19 mouse cellular contexts compared by ENCODE assay signal in the genomic region with DNA sequence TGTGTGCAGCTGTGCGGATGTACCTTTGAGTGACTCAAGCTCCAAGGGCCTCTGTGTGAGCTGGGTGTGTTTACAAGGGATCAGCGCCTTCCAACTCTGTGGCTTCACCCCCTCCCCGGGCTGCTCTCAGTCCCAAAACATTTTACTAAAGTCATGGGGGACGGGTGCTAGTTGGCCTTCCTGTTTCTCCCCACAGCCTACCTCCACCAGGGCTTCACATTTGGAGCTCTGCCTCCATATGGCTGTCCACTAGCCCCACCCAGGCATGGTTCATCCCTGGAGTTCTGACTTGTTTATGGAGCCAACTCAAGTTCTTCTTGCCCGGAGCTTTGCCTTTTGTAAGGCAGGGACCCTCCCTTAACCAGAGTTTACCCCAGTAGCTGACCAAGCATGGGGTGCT.
"Had no signal": no experiment of that assay in that cellular context is flagged by ENCODE, and none has a peak within 500 bp of the region (broad histone marks: within the 10 kb centered on the region; RNA-seq: fewer than 3 reads in every experiment).

No protein-coding gene starts in this region.

- H3K27ac ChIP-seq: limb, embryonic 10.5 days; limb, embryonic 13.5 days; liver, embryonic 12.5 days; liver, embryonic 15.5 days; lung, embryonic 15.5 days; midbrain, embryonic 10.5 days; midbrain, embryonic 13.5 days; neural tube, embryonic 13.5 days had no signal

- DNase-seq: kidney, adult 9 months; kidney, postnatal 14 days; kidney, postnatal 4 days; layer of hippocampus, adult 9-11 months; liver; lung, adult 18-20 months; lung, postnatal 10 days; lung, postnatal 36 days; thymus, adult 18-20 months; thymus, postnatal 36 days had no signal

- H3K4me3 ChIP-seq: limb, embryonic 10.5 days; limb, embryonic 13.5 days; liver, embryonic 12.5 days; liver, embryonic 15.5 days; lung, embryonic 15.5 days; midbrain, embryonic 10.5 days; midbrain, embryonic 13.5 days; myocyte; neural tube, embryonic 13.5 days had no signal
